Mouse (Mus musculus): Measurements from ENCODE around the gene Aars2.

Aars2 gene

DNA sequence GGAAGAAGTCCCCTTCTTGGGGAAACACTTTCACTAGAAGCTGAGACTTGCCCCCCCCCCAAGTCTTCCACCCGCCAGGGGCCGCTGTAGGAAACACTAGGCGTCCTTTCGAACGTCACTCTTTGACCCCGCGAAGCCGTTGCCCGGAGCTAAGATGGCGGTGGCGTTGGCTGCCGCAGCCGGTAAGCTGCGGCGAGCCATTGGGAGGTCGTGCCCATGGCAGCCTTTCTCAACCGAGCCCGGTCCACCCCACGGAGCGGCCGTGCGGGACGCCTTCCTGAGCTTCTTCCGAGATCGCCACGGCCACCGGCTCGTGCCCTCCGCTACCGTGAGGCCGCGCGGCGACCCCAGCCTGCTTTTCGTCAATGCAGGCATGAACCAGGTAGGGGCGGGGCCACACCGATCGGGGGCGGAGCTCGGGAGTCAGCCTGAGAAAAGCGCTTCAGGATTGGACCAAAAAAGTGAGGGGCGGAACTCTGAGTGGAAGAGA is at the start of gene Aars2:
Gene Aars2, plus strand, starts transcription at position 142 of the 490 bp plus-strand sequence.
- peak; percentile 95 for DNase-seq

DNA sequence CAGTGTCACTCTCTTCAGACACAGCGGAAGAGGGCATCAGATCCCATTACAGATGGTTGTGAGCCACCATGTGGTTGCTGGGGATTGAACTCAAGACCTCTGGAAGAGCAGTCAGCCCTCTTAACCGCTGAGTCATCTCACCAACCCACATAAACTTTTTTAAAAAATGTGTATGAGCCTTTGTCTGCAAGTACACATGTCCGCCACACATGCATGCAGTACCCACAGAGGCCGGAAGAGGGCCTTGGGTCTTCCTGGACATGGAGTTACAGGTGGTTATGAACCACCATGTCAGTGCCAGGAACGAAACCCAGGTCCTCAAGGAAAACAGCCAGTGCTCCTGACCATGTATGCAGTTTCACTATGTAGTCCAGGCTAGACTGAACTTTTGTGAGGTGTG is 49.2 kb upstream of the Aars2 start:
- no peak for DNase-seq

DNA sequence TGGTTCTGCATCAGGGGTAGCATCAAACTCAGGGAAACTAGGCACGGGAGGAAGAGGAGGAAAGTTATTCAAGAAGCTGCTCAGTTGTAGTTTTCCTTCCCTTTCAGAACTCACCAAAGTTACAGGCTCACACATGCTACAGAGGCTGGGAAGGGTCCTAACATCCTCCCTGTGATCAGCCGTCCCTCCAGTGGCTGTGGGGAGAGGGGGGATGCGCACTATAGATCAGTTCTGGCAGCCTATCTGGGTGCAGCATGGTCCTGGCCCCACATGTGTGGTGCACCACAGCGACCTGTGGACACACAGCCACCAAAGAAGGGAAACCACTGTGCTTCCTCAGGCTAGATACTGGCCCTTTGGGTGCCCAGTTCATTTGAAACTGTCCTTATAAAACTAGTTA is 48.1 kb upstream of the Aars2 start:
- DNase-seq = no peak

DNA sequence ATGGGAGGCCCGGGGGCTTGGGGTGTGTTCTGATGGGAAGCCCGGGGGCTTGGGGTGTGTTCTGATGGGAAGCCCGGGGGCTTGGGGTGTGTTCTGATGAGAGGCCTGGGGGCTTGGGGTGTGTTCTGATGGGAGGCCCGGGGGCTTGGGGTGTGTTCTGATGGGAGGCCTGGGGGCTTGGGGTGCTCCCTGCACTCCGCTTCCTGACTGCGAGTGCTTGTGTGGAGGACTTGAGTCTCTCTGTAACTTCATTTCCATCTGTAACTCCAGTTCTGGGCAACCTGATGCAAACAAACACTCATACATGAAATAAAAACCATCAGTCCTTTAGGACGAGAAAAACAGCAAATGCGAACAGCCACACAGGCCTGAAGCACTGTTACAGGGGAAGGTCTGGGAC is 47.6 kb upstream of the Aars2 start:
- DNase-seq = no peak

DNA sequence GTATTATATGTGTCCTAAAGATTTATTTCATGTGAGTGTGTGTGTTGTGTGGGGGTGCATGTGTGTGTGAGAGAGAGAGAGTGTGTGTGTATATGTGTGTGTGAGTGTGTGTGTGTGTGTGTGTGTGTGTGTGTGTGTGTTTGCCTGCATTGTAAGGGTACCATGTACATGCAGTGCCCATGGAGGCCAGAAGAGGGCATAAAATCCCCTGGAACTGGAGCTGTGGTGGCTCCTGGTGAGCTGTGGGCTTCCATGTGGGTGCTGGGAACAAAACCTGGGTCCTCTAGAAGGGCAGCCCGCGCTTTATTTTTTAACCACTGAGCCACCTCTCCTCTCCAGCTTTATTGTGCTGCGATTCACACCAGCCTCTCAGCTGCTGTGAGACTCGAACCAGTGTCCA is 44.1 kb upstream of the Aars2 start:
- DNase-seq = no peak

DNA sequence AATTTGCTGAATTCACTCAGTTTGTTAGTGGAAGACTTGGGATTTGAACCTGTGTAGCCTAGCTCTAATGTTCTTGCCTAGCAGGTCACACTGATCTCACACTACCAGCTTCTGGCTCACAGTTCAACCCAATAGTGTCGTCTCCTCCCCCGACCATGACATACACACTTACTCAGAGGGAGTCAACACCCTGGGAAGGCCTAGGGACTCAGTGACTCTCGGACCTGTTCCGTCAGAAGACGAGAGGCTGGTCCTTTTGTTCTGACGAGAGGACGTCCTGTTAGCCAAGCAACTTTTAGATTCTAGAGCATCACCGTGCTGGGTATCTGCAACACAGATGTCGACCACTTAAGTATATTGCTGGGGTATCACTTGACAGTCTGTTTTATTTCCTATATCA is 42.4 kb upstream of the Aars2 start:
- no peak for DNase-seq

DNA sequence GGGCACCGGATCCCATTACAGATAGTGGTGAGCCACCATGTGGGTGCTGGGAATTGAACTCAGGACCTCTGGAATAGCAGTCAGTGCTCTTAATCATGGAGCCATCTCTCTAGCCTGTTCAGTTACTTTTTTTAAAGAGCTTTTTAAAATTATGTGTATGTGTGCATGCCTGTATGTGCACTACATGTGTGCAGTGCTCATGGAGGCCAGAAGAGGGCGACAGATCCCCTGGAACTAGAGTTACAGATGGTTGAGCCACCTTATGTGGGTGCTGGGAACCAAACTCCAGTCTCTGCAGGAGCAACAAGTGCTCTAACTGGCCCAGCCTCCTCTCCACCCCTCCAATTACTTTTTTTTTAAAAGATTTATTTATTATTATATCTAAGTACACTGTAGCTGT is 39.9 kb upstream of the Aars2 start:
- no peak for DNase-seq

DNA sequence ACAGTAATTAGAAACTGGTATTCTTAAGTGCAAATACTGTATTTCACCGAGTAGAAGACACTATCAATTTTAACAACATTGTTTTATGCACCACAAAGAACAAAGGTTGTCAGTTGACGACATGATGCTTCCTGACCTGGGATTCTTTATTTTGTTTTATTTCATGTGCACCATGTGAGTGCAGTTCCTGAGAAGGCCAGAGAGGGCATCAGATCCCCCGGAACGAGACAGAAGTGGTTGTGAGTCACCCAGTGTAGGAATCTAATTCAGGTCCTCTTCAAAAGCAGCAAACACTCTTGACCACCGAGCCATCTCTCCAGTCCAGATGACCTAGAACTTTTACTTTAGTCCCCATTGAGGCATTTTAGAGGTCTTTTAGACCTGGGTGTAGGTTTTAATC is 38.3 kb upstream of the Aars2 start:
- DNase-seq = no peak

DNA sequence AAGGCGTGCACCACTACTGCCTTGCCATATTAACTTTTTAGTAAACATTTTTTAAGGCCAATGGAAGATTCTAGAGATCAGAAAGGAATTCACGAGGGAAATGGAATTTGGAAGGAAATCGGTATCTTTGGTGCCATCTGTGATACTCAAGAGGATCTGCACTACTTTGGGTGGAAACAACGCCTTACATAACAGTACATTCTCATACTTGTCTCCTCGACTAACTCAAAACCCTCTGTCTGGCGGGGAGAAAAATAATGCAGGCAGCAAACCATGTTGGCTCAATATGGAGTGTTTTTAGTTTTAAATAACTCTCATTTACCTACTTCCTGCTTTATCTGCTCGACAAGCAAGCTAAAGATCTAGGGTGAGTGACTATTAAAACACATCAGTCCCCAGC is 35.9 kb upstream of the Aars2 start:
- DNase-seq = no peak

DNA sequence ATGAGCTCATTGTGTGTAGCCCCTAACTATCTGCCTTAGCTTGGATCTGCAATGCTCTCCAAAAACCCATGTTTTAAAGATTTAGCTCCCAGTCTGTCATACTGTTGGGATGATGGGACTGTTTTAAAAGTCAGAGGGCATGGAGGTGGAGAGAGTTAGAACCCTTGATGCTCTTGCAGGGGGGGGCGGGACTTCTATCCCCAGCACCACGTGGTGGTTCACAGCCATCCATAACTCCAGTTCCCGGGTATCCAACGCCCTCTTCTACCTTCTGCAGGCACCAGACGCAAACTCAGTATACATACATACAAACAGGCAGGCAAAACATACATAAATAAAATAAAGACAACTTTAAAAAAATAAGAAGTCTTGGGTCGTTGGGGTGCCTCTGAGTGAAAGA is 33.0 kb upstream of the Aars2 start:
- DNase-seq = no peak

DNA sequence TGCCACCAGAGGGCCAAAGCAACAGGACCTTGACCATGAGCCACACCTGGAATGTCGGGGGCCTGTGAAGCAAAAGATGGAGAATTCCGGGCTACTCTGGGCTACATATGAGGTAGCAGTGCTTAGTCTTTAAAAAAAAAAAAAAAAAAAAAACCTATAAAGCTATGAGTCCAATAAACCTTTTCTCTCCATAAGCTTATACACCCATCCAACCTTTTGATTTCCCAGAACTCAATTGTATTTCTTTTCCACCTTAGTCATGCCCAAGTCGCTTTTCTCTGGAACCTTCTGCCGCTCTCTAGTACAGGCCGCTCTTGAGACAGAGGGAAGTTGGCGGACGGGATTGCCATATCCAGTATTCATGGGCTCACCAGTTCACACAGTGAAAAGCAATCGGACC is 32.5 kb upstream of the Aars2 start:
- DNase-seq = peak in 1 of 2 experiments; percentile 12

DNA sequence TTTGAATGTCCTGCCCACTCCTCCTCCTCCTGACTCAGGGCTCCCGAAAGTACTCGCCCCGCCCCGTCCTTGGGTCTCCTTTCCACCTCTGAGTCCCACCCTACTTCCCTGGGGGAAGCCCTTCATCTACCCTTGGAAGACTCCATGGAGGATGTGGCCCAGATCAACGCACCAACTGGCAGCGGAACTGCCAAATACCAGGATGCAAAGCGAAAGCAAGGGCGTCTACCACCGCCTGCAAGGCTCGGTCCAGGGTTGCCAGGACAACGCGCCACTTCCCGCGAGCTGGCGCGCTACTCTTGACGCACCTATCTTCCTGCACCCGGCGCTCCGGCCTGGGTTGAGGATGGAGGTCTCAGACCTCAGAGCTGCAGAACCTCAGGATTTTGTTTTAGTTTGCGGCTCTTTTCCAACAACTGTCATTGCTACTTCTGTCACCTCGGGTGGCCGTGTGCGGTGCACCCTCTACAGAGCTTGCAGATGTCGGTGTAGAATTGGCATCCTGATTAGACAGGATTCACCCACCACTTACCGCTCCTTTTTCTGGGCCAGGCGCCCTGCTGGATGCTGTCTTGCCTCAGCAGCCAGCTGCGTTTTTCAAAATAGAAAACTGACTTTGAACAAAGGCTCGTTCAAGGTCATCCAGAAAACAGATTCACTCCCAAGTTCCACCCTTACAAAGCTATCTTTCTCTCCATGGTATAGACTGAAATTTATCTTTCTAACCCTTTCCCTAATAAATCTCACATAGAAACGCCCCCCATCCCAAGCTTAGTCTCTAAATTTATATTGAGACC is 31.8 kb upstream of the Aars2 start, which contains the start of gene Spats1:
Gene Spats1, minus strand, starts transcription at position 747 of the 797 bp plus-strand sequence.
- DNase-seq = peak; percentile 85

DNA sequence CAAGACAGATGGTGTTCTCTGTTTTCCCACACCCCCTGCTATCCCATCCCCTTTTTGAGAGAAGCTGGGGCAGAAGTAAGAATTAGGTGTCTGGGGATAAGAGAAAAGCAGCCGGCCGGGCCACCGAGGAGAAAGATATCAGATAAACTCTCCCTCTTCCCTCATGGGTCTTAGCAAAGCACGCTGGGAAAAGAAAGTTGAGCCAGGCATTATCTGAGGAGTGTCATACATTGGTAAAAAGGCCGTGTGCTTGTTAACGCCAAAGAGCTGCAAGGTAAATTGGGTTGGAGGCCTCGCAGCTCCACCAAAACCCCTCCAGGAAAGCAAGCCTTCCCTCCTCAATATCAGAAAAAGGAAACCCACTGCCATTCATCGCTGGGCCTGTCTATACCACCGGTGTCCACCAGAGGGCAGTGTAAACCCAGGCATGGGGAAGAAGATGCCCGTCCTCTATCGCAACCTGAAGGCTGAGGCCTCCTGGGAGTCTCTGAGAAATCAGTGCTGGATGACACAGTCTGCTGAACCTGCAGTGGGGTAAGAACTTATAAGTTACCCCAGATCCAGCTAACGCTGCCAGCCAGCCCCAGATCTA is 28.3 kb upstream of the Aars2 start:
- peak; percentile 87 to 91 for DNase-seq

DNA sequence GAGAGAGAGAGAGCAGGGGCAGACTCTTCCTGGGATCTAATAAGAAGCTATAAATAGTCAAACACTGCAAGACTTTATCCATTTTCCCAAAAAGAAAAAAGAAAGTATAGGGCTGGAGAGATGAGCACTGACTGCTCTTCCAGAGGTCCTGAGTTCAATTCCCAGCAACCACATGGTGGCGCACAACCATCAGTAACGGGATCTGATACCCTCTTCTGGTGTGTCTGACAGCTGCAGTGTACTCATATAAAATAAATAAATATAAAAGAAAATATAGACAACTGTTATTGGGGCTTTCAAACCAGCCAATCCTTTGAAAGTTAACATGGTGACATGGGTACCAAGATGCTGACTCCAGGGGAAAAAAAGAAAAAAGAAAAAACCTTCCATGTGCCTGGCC is 26.2 kb upstream of the Aars2 start:
- DNase-seq = peak; percentile 22 to 36

DNA sequence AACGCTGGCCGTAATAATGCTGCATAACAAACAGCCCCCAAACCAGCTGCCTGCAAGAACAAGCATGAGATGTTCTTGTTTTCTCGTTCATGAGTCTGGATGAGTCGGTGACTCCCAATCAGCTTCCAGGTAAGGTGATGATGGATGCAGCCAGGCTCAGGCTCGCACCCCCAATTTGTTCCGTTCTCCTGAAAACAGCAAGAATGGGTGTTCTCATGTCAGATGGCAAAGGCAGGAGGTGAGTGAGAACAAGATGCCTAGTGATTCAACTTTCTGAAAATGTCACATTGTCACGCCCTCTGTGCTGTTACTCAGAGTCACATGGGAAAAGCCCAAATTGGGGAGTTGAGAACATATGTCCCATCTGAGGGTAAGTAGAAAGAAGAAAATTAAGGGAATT is 21.1 kb upstream of the Aars2 start:
- no peak for DNase-seq

DNA sequence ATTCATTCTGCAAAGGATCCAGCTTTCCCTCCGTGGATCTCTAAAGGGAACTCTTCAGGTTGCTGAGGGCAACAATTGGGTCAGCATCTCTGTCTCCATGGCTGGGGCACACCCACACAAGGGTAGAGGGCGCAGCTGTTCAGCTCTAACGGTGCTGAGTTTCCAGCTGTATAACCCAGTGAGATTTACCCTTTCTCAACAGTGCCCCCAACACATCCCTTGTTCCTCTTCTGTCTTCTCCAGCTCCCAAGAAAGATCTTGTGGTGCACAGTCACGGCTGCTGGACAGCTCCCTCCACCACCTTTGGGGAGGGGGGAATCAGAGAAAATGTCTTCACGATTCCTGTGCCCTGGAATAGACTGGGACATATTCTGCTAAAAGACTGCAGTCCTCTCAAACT is 19.4 kb upstream of the Aars2 start:
- no peak for DNase-seq

DNA sequence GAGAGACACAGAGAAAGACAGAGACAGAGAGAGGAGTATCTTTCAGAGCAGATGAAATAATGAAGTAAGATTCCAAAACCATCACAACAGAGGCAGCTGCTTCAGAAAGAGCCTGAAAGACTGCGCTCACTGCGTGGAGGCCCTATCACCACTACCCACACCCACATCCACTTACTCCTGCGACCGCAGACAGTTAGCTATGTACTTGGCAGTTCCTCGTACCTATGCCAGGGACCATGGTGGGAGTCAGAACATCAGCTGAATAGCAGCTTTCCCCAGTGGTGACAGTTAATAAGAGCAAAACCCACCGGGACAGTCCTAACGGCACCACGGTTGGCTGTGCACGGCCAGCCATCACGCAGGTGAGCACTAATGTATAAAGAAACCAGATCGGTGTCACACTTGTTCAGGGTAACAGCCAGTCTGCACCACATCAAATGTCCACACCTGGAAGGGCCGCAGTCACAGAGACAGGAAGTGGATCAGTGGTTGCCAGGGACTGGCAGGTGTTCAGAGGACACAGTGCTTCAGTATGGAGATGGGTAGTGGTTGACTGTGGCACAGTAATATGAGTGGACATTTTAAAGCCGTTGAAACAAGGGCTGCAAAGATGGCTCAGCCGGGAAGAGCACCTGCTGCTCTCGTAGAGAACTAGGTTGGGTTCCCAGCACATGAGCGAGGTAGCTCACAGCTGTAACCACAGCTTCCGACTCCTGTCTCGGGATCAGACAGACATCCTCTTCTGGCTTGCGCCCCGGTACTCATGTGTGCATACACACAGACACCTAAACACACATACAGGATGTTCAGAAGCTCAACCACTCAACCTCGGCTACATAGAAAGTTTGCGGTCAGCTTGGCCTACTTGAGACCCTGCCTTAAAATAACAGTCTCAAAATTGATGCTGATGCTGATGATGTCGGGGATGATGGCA is 18.1 kb upstream of the Aars2 start:
- DNase-seq = no peak

DNA sequence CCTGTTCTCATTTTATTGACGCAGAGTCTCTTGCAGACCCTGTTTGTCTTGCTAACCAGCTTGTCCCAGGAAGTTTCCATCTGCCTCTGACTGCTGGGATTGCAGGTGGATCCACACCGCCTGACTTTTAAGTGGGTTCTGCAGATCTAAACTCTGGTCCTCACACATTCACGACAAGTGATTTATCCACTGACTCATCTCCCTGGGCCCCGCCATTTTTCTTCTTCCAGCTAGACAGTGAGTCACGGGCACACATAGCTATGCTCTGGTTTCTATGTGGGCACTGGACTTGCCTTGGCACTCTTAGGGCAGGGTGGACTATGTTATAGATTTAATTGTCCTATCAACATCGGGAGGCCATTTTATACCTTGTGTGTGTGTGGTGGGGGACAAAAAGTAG is 16.9 kb upstream of the Aars2 start:
- no peak for DNase-seq

DNA sequence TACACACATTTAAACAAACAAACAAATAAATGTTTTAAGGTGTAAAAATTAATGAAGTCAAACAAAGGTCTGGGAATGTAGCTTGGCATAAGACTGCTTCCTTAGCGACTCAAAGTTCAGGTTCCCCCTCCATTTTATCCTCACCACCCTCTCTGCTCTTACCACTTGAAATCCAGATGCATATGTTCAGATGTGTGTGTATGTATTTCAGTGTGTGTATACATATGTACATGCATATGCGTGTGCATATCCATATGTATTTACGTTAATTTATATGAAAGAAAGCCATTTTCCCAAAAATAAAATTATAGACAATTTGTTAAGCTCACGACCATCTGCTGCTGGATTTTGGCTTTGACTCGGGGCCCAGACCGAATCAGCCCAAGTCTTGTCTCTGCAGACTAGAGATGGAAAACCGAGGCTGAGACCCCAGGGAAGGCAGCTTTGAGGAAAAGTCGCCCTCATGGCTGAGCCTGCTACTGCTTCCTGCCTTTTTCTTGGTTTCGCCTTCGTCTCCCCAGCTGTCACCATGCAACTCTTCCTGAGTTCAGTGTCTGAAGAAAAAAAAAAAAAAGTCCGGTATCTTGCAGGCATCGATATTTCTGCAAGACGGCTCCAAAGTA is 16.0 kb upstream of the Aars2 start:
- DNase-seq = no peak

DNA sequence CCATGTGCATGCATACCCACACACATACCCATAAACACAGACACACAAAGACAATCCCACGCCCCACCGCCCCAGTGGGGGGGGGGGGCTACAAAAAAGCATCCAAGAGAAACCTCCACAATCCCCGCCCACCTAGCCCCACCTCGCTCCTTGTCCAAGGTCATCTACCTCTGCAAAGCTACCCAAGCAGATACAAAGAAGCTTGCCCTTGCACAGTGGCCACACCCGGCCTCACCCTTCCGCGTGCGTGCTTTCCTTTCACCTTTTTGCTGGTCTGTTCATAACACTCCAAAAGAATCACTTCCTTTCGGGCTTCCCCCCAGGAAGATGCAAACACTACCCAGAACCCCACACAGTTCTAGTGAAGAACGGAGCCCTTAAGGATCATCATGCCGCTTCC is 11.2 kb upstream of the Aars2 start:
- DNase-seq = no peak

DNA sequence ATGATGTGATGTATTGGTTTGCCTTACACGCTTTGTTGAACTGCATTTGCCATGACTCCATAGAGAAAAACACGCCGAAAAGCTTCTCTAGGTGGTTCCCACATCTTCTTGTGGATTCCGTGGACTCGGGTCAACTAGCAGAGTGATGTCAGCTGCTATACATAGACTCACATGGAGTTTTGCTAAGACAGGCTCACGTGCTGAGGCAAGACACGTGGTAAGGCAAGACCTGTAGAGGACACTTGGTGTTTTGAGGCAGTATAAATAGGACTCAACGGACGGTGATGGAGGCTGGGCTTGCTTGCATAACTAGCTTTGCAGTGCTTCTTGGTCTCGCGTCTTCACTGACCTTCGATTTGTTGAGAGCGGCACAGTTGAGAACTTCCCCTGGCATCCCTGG is 8.2 kb upstream of the Aars2 start:
- DNase-seq = no peak

DNA sequence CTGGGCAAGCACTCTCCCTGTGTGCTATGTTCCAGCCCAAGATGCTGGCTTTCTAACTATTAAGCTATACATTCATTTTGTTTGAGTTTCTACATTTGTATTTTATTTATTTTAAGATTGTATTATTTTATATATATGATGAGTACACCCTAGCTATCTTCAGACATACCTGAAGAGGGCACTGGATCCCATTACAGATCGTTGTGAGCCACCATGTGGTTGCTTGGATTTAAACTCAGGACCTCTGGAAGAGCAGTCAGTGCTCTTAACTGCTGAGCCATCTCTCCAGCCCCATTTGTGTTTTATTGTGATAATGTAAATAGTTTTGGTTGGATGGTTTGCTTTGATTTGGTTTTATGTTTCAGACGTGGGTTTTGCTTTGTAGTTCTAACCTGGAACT is 7.1 kb upstream of the Aars2 start:
- DNase-seq = no peak

DNA sequence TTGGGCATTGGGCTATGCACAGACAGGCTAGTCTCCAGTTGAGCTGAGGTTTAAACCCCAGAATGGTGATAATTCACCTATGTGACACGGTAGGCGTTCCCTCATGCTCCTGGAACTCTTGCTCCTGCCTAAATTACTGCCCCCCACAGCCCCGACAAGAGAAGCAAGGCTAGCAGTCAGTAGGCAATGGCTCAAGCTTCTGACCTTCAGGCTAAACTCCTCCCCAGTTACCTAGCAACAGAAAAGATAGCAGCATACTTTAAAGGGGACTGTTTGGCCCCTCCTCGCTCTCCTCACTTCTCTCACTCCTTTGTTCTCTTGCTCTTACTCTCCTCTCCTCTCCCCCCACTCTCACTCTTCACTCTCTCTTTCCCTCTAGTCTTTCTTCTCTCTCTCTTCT is 5.7 kb upstream of the Aars2 start:
- DNase-seq = no peak

Measured in cerebellum, adult 18-20 months (tissue).